Mouse (Mus musculus): Measurements from ENCODE around the gene Tff2. TPM values are rescaled to one million over a fixed set of nuclear protein-coding genes. Genes with fewer than 3 reads are reported as not detected.

The Tff2 gene
- total RNA-seq, 2 experiments from 2014 or later = not detected

DNA sequence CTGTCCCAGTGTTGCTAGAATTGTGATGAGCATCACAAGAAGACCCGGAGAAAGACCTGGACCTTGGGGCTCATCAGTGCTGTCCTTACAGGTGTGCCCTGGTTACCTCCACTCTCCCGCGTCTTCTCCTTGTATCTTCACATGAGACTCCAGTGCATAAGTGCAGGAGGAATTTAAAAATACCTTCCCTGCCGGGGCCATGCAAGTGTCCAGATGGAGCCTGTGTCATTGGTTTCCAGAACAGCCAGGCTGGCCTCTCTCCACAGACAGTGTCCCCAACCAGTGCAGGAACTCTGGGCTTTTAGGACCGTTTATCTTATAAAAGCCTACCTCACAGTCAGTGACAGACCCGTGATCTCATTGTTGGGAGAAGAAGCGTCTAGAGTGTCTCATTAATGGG, 48.5 kb downstream of the Tff2 start:
- H3K27ac ChIP-seq = no peak overlapping the region

DNA sequence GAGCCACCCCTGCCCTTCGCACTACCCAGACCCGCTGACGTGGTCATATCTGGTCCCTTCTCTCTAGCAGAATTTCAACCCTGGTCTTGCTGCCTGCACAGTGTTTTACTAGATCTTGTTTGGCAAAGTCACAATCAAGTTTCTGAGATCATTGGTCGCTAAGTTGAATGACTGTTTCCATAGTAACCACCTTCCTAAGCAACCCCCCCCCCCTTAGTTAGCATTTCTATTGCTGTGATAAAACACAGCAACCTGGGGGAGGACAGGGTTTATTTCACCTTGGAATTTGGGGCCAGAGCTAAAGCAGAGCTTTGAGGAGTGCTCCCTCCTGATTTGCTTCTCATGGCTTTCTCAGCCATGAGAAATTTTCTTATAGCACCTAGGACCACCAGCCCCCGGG, 49.3 kb downstream of the Tff2 start:
- no peak overlapping the region for H3K4me3 ChIP-seq
- DNase-seq (ENCODE audit: low spot score in 2 of 2) = no peak
- H3K27ac ChIP-seq = no peak overlapping the region
- no peak for TF ChIP-seq CTCF (conservative IDR thresholded peaks at IDR 0.05)

More for the DNA sequence above, 48.5 kb downstream of the Tff2 start:
- no peak overlapping the region for H3K4me3 ChIP-seq
- DNase-seq (ENCODE audit: low spot score in 2 of 2) = no peak
- no peak for TF ChIP-seq CTCF (conservative IDR thresholded peaks at IDR 0.05)

Other genes with a start within 250 kb of the Tff2 start
- 1 to 10 TPM; 2.3 to 3.4 TPM for gene Glp1r, start 242.5 kb downstream of the Tff2 start, total RNA-seq (2021)
- under 1 TPM; 0.67 to 0.79 TPM for gene Umodl1, start 189.6 kb downstream of the Tff2 start, total RNA-seq (2021)
- gene Abcg1, start 86.6 kb downstream of the Tff2 start, total RNA-seq (2021) = 10 to 100 TPM; 75.7 to 83.3 TPM
- gene Tff3, start 14.6 kb downstream of the Tff2 start, total RNA-seq (2021) = not detected
- gene Tff1, start 21.0 kb upstream of the Tff2 start, total RNA-seq (2021) = not detected
- not detected for gene Tmprss3, start 54.7 kb upstream of the Tff2 start, total RNA-seq (2021)
- under 1 TPM; 0.66 to 0.95 TPM for gene Ubash3a, start 63.6 kb upstream of the Tff2 start, total RNA-seq (2021)
- 10 to 100 TPM; 11.4 to 15.8 TPM for gene Rsph1, start 133.1 kb upstream of the Tff2 start, total RNA-seq (2021)
- gene Slc37a1, start 142.5 kb upstream of the Tff2 start, total RNA-seq (2021) = 10 to 100 TPM in 1 of 2 experiments, 1 to 10 TPM in 1; 8.4 to 11.5 TPM
- 10 to 100 TPM; 21.8 to 31.9 TPM for gene Pde9a, start 241.9 kb upstream of the Tff2 start, total RNA-seq (2021)